Mouse (Mus musculus): ENCODE measurements around the gene Nudt17. TPM values are rescaled to one million over a fixed set of nuclear protein-coding genes. Genes with fewer than 3 reads are reported as not detected.

Gene Nudt17
- 0.59 and 0.76 TPM in 2 replicates for polyA plus RNA-seq (2012)

GRCm38 (mm10) chr3:96707903-96708683 is at the start of gene Nudt17:
TSS of gene Nudt17 (minus strand) at chr3:96708562.

GRCm38 (mm10) chr3:96727343-96727827 is 19.0 kb upstream of the Nudt17 start, which contains the start of the genes Polr3c and Rnf115:
TSS of gene Polr3c (minus strand) at chr3:96727628.
TSS of gene Rnf115 (plus strand) at chr3:96727664.

GRCm38 (mm10) chr3:96696198-96696765 is 12.1 kb downstream of the Nudt17 start, which contains the start of gene Pias3:
TSS of gene Pias3 (plus strand) at chr3:96696384.

GRCm38 (mm10) chr3:96669727-96670468 is 38.5 kb downstream of the Nudt17 start, which contains the start of gene Ankrd35:
TSS of gene Ankrd35 (plus strand) at chr3:96670131.

Other genes starting within 250 kb of the Nudt17 start
- not detected in 2 replicates for gene Hfe2, start 183.4 kb downstream of the Nudt17 start, polyA plus RNA-seq (2012)
- gene Txnip, start 150.6 kb downstream of the Nudt17 start, polyA plus RNA-seq (2012), result 21.2 and 27.8 TPM in 2 replicates
- not detected in 2 replicates for gene Gm16253, start 131.6 kb downstream of the Nudt17 start, polyA plus RNA-seq (2012)
- 13.9 and 21.4 TPM in 2 replicates for gene Polr3gl, start 114.4 kb downstream of the Nudt17 start, polyA plus RNA-seq (2012)
- 0.02 and 0.05 TPM in 2 replicates for gene Ankrd34a, start 111.9 kb downstream of the Nudt17 start, polyA plus RNA-seq (2012)
- 0.32 and 0.78 TPM in 2 replicates for gene Lix1l, start 107.4 kb downstream of the Nudt17 start, polyA plus RNA-seq (2012)
- gene Rbm8a, start 78.6 kb downstream of the Nudt17 start, polyA plus RNA-seq (2012), result 101 and 117 TPM in 2 replicates
- gene Pex11b, start 73.2 kb downstream of the Nudt17 start, polyA plus RNA-seq (2012), result 2.3 and 3.6 TPM in 2 replicates
- gene Gm42957, start 73.1 kb downstream of the Nudt17 start, polyA plus RNA-seq (2012), result 0.07 and 0.15 TPM in 2 replicates
- 0.28 and 0.50 TPM in 2 replicates for gene Itga10, start 63.0 kb downstream of the Nudt17 start, polyA plus RNA-seq (2012)
- 0.10 and 0.14 TPM in 2 replicates for gene Ankrd35, start 38.4 kb downstream of the Nudt17 start, polyA plus RNA-seq (2012)
- gene Pias3, start 12.2 kb downstream of the Nudt17 start, polyA plus RNA-seq (2012), result 22.1 and 22.6 TPM in 2 replicates
- gene Polr3c, start 19.1 kb upstream of the Nudt17 start, polyA plus RNA-seq (2012), result 8.6 and 9.4 TPM in 2 replicates
- gene Rnf115, start 19.1 kb upstream of the Nudt17 start, polyA plus RNA-seq (2012), result 22.9 and 25.3 TPM in 2 replicates
- gene Pdzk1, start 120.7 kb upstream of the Nudt17 start, polyA plus RNA-seq (2012), result 0.03 and 0.04 TPM in 2 replicates
- 0.99 and 1.0 TPM in 2 replicates for gene Cd160, start 120.8 kb upstream of the Nudt17 start, polyA plus RNA-seq (2012)
- 0.01 and 0.19 TPM in 2 replicates for gene Gja5, start 196.1 kb upstream of the Nudt17 start, polyA plus RNA-seq (2012)
- gene Gpr89, start 196.8 kb upstream of the Nudt17 start, polyA plus RNA-seq (2012), result 1.9 and 2.3 TPM in 2 replicates
- gene Gja8, start 217.5 kb upstream of the Nudt17 start, polyA plus RNA-seq (2012), result not detected in 2 replicates

All from megakaryocyte-erythroid progenitor cell, adult 5 weeks (primary cell).